Mouse (Mus musculus): ENCODE data around the gene Itgb1.

DNA sequence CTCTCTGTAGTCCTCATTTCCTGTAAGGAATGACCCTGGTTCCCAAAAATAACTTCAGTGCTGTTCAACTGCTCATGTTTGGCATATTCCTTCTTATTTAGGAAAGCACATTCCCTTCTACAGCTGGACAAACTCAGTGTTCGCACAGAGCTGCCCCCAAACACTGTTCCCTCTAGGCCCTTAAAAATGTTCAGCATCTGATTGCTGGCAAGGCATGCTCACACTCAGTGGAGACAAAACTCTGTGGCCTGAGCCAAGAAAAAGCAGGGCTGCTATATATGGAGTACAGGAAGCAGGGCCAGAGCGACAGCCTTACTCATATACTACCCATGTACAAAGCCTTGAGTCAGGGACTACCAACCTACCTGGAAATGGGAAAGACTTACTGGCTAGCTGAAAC lies 5.5 kb upstream of the Itgb1 start:
- TF ChIP-seq EP300 (optimal IDR thresholded peaks at IDR 0.05) = peak; percentile 74
- TF ChIP-seq CTCF (IDR thresholded peaks at IDR 0.05; ENCODE audit: low read depth) = no peak

Measured in stomach, postnatal 0 days (tissue).